8 mouse cellular contexts compared by ENCODE assay signal in genomic region chr1:133423543-133424480, GRCm38 (mm10). TPM values are rescaled to one million over a fixed set of nuclear protein-coding genes. Genes with fewer than 3 reads are reported as not detected.
DNase-seq lines count a peak whose midpoint lies in the region; ATAC-seq and TF ChIP-seq lines count a peak whose summit lies in the region.

Sox13 (minus strand) TSS chr1:133424377.

- intact Hi-C loops in gastrocnemius, postnatal 36 days (cut with DNase I): no loop called here

- no peak for TF ChIP-seq POLR2A in limb, embryonic 14.5 days (IDR thresholded peaks at IDR 0.05; ENCODE audit: borderline replicate concordance, extremely low read depth, insufficient read depth, insufficient read length)
- no peak for TF ChIP-seq POLR2A in testis, adult 2 months (IDR thresholded peaks at IDR 0.05; ENCODE audit: control insufficient read depth, low read depth, low read length)

- no peaks in the 10 kb centered on the region for H3K9me3 ChIP-seq in intestine, embryonic 15.5 days
- H3K9me3 ChIP-seq in limb, embryonic 14.5 days (ENCODE audit: control insufficient read depth, low read length): no peaks in the 10 kb centered on the region
- H3K9me3 ChIP-seq in midbrain, embryonic 15.5 days: no peaks in the 10 kb centered on the region

- peak within 1 kb of the TSS; percentile 84 for H3K4me2 ChIP-seq in intestine, embryonic 15.5 days (replicated peaks)
- H3K4me2 ChIP-seq in limb, embryonic 14.5 days (replicated peaks; ENCODE audit: low read depth, low read length, severe bottlenecking): peak within 1 kb of the TSS; percentile 100
- H3K4me2 ChIP-seq in midbrain, embryonic 15.5 days: peak within 1 kb of the TSS; percentile 99

- no peaks in the 10 kb centered on the region for H3K27me3 ChIP-seq in intestine, embryonic 15.5 days (replicated peaks)
- 0 out of 2 replicates have a peak, but pooled peaks cover 4% of the 10 kb centered on the region for H3K27me3 ChIP-seq in limb, embryonic 14.5 days (ENCODE audit: control insufficient read depth, insufficient read depth, low read length)
- no peaks in the 10 kb centered on the region for H3K27me3 ChIP-seq in midbrain, embryonic 15.5 days (replicated peaks)
- no peaks in the 10 kb centered on the region; the same call in 1 of the 2 replicates for H3K27me3 ChIP-seq in testis, adult 2 months (ENCODE audit: control insufficient read depth, insufficient read depth, low read length)

- H3K4me1 ChIP-seq in intestine, embryonic 15.5 days (replicated peaks): peaks cover 28% of the 10 kb centered on the region
- peaks cover 5% of the 10 kb centered on the region; the same call in 1 of the 2 replicates for H3K4me1 ChIP-seq in limb, embryonic 14.5 days (ENCODE audit: control insufficient read depth, insufficient read depth, low read length)
- H3K4me1 ChIP-seq in midbrain, embryonic 15.5 days: peaks cover 25% of the 10 kb centered on the region
- peaks cover 18% of the 10 kb centered on the region for H3K4me1 ChIP-seq in testis, adult 2 months (ENCODE audit: control insufficient read depth, insufficient read depth, low read length)

- H3K9ac ChIP-seq in intestine, embryonic 15.5 days: peak within 1 kb of the TSS; percentile 87
- peak within 1 kb of the TSS; percentile 72 for H3K9ac ChIP-seq in limb, embryonic 14.5 days (ENCODE audit: low read depth, low read length, severe bottlenecking)
- peak within 1 kb of the TSS; percentile 75 for H3K9ac ChIP-seq in midbrain, embryonic 15.5 days

- no peaks in the 10 kb centered on the region for H3K36me3 ChIP-seq in intestine, embryonic 15.5 days
- no peaks in the 10 kb centered on the region for H3K36me3 ChIP-seq in limb, embryonic 14.5 days (ENCODE audit: control insufficient read depth, insufficient read depth, low read length)
- H3K36me3 ChIP-seq in midbrain, embryonic 15.5 days (replicated peaks): no peaks in the 10 kb centered on the region
- H3K36me3 ChIP-seq in testis, adult 2 months (ENCODE audit: control insufficient read depth, insufficient read depth, low read length): no peaks in the 10 kb centered on the region

- H3K27ac ChIP-seq in intestine, embryonic 15.5 days: peak within 1 kb of the TSS; percentile 96
- H3K27ac ChIP-seq in limb, embryonic 14.5 days (replicated peaks; ENCODE audit: low read depth, low read length): peak within 1 kb of the TSS; percentile 72
- H3K27ac ChIP-seq in midbrain, embryonic 15.5 days: peak within 1 kb of the TSS; percentile 84
- no peak within 1 kb of the TSS for H3K27ac ChIP-seq in testis, adult 2 months (ENCODE audit: control insufficient read depth, insufficient read depth, low read depth, low read length)

- WGBS in intestine, embryonic 15.5 days: under 1% methylated on average over 116 of the region's 128 CpGs
- WGBS in limb, embryonic 14.5 days: under 1% methylated on average over 69 of the region's 128 CpGs
- WGBS in midbrain, embryonic 15.5 days: under 1% methylated on average over 107 of the region's 128 CpGs

- DNase-seq in cerebellum, adult 18-20 months: peak; percentile 16 to 34
- no peak for DNase-seq in cerebellum, adult 9-10 months
- peak; percentile 46 to 62 for DNase-seq in gastrocnemius, postnatal 36 days
- peak; percentile 34 for DNase-seq in limb, embryonic 14.5 days (ENCODE audit: low spot score)

- no peak for TF ChIP-seq CTCF in testis, adult 2 months (IDR thresholded peaks at IDR 0.05; ENCODE audit: control insufficient read depth, insufficient read depth, insufficient replicate concordance, low read depth, low read length)

- H3K4me3 ChIP-seq in intestine, embryonic 15.5 days (replicated peaks): peak within 1 kb of the TSS; percentile 84
- H3K4me3 ChIP-seq in limb, embryonic 14.5 days (replicated peaks; ENCODE audit: low read length): peak within 1 kb of the TSS; percentile 79
- peak within 1 kb of the TSS; percentile 80 for H3K4me3 ChIP-seq in midbrain, embryonic 15.5 days
- peak within 1 kb of the TSS; percentile 78 for H3K4me3 ChIP-seq in testis, adult 2 months (ENCODE audit: control insufficient read depth, low read depth, low read length)

- ATAC-seq in common myeloid progenitor, adult 5-6 weeks (replicated peaks; ENCODE audit: low read depth, poor library complexity, severe bottlenecking): peak; percentile 53
- ATAC-seq in intestine, embryonic 15.5 days: peak; percentile 86
- ATAC-seq in limb, embryonic 14.5 days (ENCODE audit: low FRiP score, low read depth): peak; percentile 66
- peak; percentile 69 for ATAC-seq in midbrain, embryonic 15.5 days (replicated peaks)

RNA-seq across cellular contexts. Expression of gene Sox13, which starts in this region (rescaled TPM):
- total RNA-seq in common myeloid progenitor, adult 5-6 weeks (2017): 0.49 and 3.1 TPM in 2 replicates
- 1 to 10 TPM; 6.7 to 9.6 TPM for total RNA-seq in gastrocnemius, postnatal 36 days (2021)
- polyA plus RNA-seq in intestine, embryonic 15.5 days (2015; fragmentation: Nextera tagmentation; extraction: Ambion mirVana): 9.0 and 11.4 TPM in 2 replicates
- 22.9 and 28.5 TPM in 2 replicates for polyA plus RNA-seq in limb, embryonic 14.5 days (2012; rRNA removed)
- 4.7 and 5.8 TPM in 2 replicates for polyA plus RNA-seq in limb, embryonic 14.5 days (2014; fragmentation: Nextera tagmentation; extraction: Ambion mirVana)
- polyA plus RNA-seq in midbrain, embryonic 15.5 days (2015; fragmentation: Nextera tagmentation; extraction: Ambion mirVana): 6.5 and 7.4 TPM in 2 replicates
- 5.7 and 5.9 TPM in 2 replicates for polyA plus RNA-seq in testis, adult 2 months (2012; rRNA removed)
